Mouse (Mus musculus) heart, postnatal 36 days (tissue): ENCODE data around the gene Fdps. TPM values are rescaled to one million over a fixed set of nuclear protein-coding genes. Genes with fewer than 3 reads are reported as not detected.

Source experiments
- DNase-seq, 2 experiments: peaks; one replicate each; pipeline ENCODE4 v3.0.0; 2021 to 2022
- intact Hi-C: fragments of 180-260 bp; cut with DNase I; formaldehyde crosslinking; loops from one replicate; pipeline ENCODE4 v1.15.1; 2025
- total RNA-seq, 2 experiments: library from RNA; stranded (reverse); gene quantifications; 2 replicates each; pipeline ENCODE4 v1.2.3; 2021

Gene Fdps
- total RNA-seq, 2 experiments from 2014 or later, result 20.0 to 20.7 TPM

- no peak for DNase-seq
- intact Hi-C loops, result no loop called here
These were observed 43.4 kb downstream of the Fdps start for GRCm38 (mm10) chr3:89058361-89058760.

Other genes starting within 250 kb of the Fdps start
- gene Msto1, start 188.0 kb downstream of the Fdps start, total RNA-seq, result 10 to 100 TPM; 14.1 to 15.7 TPM
- gene Ash1l, start 151.3 kb downstream of the Fdps start, total RNA-seq, result 10 to 100 TPM; 37.7 to 39.9 TPM
- 100 to 1,000 TPM; 128 to 152 TPM for gene Dap3, start 150.8 kb downstream of the Fdps start, total RNA-seq
- gene Rusc1, start 8.6 kb downstream of the Fdps start, total RNA-seq, result 10 to 100 TPM; 24.4 to 25.1 TPM
- gene Gm43738, start 860 bp downstream of the Fdps start, total RNA-seq, result not detected
- gene Pklr, start 34.2 kb upstream of the Fdps start, total RNA-seq, result not detected
- under 1 TPM; 0.17 to 0.38 TPM for gene Hcn3, start 58.2 kb upstream of the Fdps start, total RNA-seq
- 10 to 100 TPM; 15.8 to 19.9 TPM for gene Clk2, start 62.8 kb upstream of the Fdps start, total RNA-seq
- gene Scamp3, start 75.5 kb upstream of the Fdps start, total RNA-seq, result 10 to 100 TPM; 49.8 to 49.9 TPM
- 1 to 10 TPM; 4.6 to 5.5 TPM for gene Fam189b, start 81.2 kb upstream of the Fdps start, total RNA-seq
- gene Gba, start 101.0 kb upstream of the Fdps start, total RNA-seq, result 10 to 100 TPM; 21.3 to 21.8 TPM
- 1 to 10 TPM; 6.8 to 9.4 TPM for gene Thbs3, start 113.2 kb upstream of the Fdps start, total RNA-seq
- 10 to 100 TPM; 58.0 to 60.0 TPM for gene Mtx1, start 125.1 kb upstream of the Fdps start, total RNA-seq
- gene Muc1, start 127.1 kb upstream of the Fdps start, total RNA-seq, result under 1 TPM; 0.14 to 0.46 TPM
- 10 to 100 TPM; 82.3 to 87.0 TPM for gene Krtcap2, start 144.0 kb upstream of the Fdps start, total RNA-seq
- gene Trim46, start 144.3 kb upstream of the Fdps start, total RNA-seq, result under 1 TPM; 0.42 to 0.62 TPM
- gene Dpm3, start 157.4 kb upstream of the Fdps start, total RNA-seq, result 10 to 100 TPM; 50.0 to 52.3 TPM
- gene Slc50a1, start 168.6 kb upstream of the Fdps start, total RNA-seq, result 10 to 100 TPM; 20.5 to 23.0 TPM
- 10 to 100 TPM; 28.3 to 42.6 TPM for gene Efna1, start 179.2 kb upstream of the Fdps start, total RNA-seq
- gene Efna3, start 221.0 kb upstream of the Fdps start, total RNA-seq, result not detected
- gene Efna4, start 236.1 kb upstream of the Fdps start, total RNA-seq, result under 1 TPM; 0.19 to 0.22 TPM
- 10 to 100 TPM; 56.5 to 62.6 TPM for gene Adam15, start 248.0 kb upstream of the Fdps start, total RNA-seq